Mouse (Mus musculus) cerebellum, adult 2 months (tissue): ENCODE results near the gene Fgf12.

ENCODE experiments used
- CTCF ChIP-seq: fragments of 200-500 bp; IDR thresholded peaks from 2 replicates; pipeline ENCODE4 v1.5.1; 2011; ENCODE audit warnings: low read depth, mild to moderate bottlenecking, control low read depth, low read length, moderate library complexity, borderline replicate concordance; ENCODE audit not compliant: insufficient read depth
- POLR2A ChIP-seq: fragments of 200-500 bp; IDR thresholded peaks from 2 replicates; pipeline ENCODE4 v1.6.1; 2011; ENCODE audit warnings: low read length, control low read depth, borderline replicate concordance; ENCODE audit not compliant: insufficient read depth

DNA sequence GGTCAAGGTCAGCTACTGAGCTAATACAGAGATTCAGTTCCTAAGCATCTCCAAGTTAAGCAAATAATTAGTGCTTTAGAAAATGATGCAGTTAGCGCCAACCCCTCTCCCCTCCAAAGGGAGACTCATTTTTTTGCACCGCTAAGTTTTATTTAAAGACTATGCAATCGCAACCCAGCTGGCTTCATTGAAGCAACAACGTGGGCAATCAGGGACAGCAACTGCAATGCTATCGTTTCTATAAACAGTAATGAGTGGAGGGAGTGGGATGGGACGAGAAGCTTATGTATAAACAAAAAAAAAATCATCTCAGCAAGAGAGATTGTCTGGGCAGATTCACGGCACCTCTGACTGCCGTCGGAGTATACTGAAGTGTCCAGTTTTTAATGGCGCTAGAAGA, 197.6 kb downstream of the Fgf12 start:
- TF ChIP-seq CTCF (no peak), POLR2A (no peak)
